Mouse (Mus musculus): ENCODE data around the gene Gm10128.
"Not testable (repeated sequence)": the region's sequence is repeated elsewhere in the genome, so short reads cannot be mapped to it uniquely, and the experiment has no call there.

DNA sequence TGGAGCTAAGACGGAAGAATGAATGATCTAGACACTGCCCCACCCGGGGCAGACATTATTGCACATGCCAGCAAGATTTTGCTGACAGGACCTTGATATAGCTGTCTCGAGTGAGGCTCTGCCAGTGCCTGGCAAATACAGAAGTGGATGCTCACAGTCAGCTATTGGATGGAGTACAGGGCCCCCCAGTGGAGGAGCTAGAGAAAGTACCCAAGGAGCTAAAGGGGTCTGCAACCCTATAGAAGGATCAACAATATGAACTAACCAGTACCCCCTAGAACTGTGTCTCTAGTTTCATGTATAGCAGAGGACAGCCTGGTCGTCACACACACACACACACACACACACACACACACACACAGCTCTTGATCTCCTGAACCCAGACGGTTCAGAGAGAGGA, 37.4 kb upstream of the Gm10128 start:
- TF ChIP-seq MAX (IDR thresholded peaks at IDR 0.05; ENCODE audit: low read length); MEF2A (IDR thresholded peaks at IDR 0.05; ENCODE audit: borderline replicate concordance, low read depth, low read length); POLR2A (IDR thresholded peaks at IDR 0.05; ENCODE audit: low read depth, low read length); SIN3A (IDR thresholded peaks at IDR 0.05; ENCODE audit: low read length); ZKSCAN1 (IDR thresholded peaks at IDR 0.05; ENCODE audit: borderline replicate concordance, low read depth, low read length): not testable (repeated sequence)

Data from CH12.LX (cell line).